Mouse (Mus musculus) thymus, adult 2 months (tissue): ENCODE measurements around the gene Atxn1. TPM values are rescaled to one million over a fixed set of nuclear protein-coding genes. Genes with fewer than 3 reads are reported as not detected.
A peak's percentile ranks its signal among the peaks of the same experiment; 100 is the strongest.

Experiments used
- DNase-seq: peaks from one replicate; pipeline ENCODE4 v3.0.0; 2021
- H3K27ac ChIP-seq: fragments of 200-500 bp; 2 replicates; pipeline ENCODE4 v1.5.1; 2012; ENCODE audit warnings: low read length, control low read depth; ENCODE audit not compliant: control insufficient read depth, insufficient read depth
- H3K27me3 ChIP-seq: fragments of 200-500 bp; 2 replicates; pipeline ENCODE4 v1.6.1; 2012; ENCODE audit warnings: mild to moderate bottlenecking, low read length, moderate library complexity, mixed read lengths; ENCODE audit not compliant: control insufficient read depth, insufficient read depth
- H3K36me3 ChIP-seq: fragments of 200-500 bp; 2 replicates; pipeline ENCODE4 v1.6.1; 2012; ENCODE audit warnings: mild to moderate bottlenecking, low read length, moderate library complexity; ENCODE audit not compliant: control insufficient read depth, insufficient read depth
- H3K4me1 ChIP-seq: fragments of 200-500 bp; replicated peaks from 2 replicates; pipeline ENCODE4 v1.6.1; 2012; ENCODE audit warnings: low read length; ENCODE audit not compliant: control insufficient read depth, insufficient read depth
- H3K4me3 ChIP-seq: fragments of 200-500 bp; 2 replicates; pipeline ENCODE4 v1.5.1; 2012; ENCODE audit warnings: mild to moderate bottlenecking, low read length, control low read depth, moderate library complexity; ENCODE audit not compliant: control insufficient read depth, insufficient read depth
- CTCF ChIP-seq: fragments of 200-500 bp; IDR thresholded peaks from 2 replicates; pipeline ENCODE4 v1.5.1; 2012; ENCODE audit warnings: mild to moderate bottlenecking, control low read depth, low read length, moderate library complexity, borderline replicate concordance; ENCODE audit not compliant: control insufficient read depth, poor library complexity, insufficient read depth; ENCODE audit errors: extremely low read depth
- POLR2A ChIP-seq: fragments of 200-500 bp; IDR thresholded peaks from 2 replicates; pipeline ENCODE4 v1.6.1; 2012; ENCODE audit warnings: mild to moderate bottlenecking, low read length, control low read depth, moderate library complexity; ENCODE audit not compliant: control insufficient read depth, poor library complexity, insufficient read depth; ENCODE audit errors: extremely low read depth
- WGBS: fragments of 180-500 bp; shearing (Covaris S2); methylation state at CpG from one replicate; pipeline ENCODE4 v1.1.7; 2018; 5-methylcytosine and 5-hydroxymethylcytosine counted together
- polyA plus RNA-seq: library from polyadenylated mRNA; depleted of rRNA; stranded (reverse); fragments of >200 nt; gene quantifications from 2 replicates; pipeline ENCODE4 v1.2.3, GENCODE M21; 2012

The Atxn1 gene
- polyA plus RNA-seq, 1 experiment = 13.5 TPM

GRCm38 (mm10) chr13:45915026-45915425 is 49.8 kb downstream of the Atxn1 start:
- DNase-seq = no peak
- 98% methylated on average over 2 of the region's 2 CpGs for WGBS
- TF ChIP-seq CTCF (no peak), POLR2A (no peak)
- H3K27me3 ChIP-seq = no peaks in the 10 kb centered on the region
- no peak overlapping the region for H3K27ac ChIP-seq
- no peaks in the 10 kb centered on the region for H3K36me3 ChIP-seq
- H3K4me3 ChIP-seq = no peak overlapping the region
- H3K4me1 ChIP-seq = peaks cover 15% of the 10 kb centered on the region

DNA sequence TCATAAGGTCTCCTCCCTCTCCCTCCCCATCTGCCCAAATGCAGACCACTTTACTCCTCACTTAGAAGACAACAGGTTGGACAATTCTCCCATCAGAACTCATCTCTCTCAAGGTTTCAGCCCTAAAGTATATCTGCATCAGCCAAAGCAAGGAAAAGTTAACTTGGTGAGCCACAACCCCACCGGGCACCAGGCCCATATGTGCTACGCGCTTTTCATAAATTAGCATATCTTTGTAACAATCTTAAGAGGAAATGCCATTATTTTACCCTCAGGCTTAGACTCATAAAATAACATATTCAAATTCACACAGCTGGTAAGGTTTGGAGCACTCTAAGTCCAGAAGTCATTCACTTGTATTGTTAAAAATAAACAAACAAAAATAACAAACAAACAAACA is 50.7 kb downstream of the Atxn1 start:
- 23% methylated on average over 3 of the region's 3 CpGs for WGBS

GRCm38 (mm10) chr13:45911848-45912247 is 53.0 kb downstream of the Atxn1 start:
- DNase-seq = no peak
- Histone ChIP-seq H3K36me3 (no peaks in the 10 kb centered on the region), H3K4me3 (no peak overlapping the region), H3K27me3 (no peaks in the 10 kb centered on the region), H3K27ac (no peak overlapping the region), H3K4me1 (peaks cover 27% of the 10 kb centered on the region)
- TF ChIP-seq POLR2A (no peak), CTCF (no peak)
- 56% methylated on average over 7 of the region's 7 CpGs for WGBS

More for the DNA sequence above, 50.7 kb downstream of the Atxn1 start:
- Histone ChIP-seq H3K4me1 (peaks cover 14% of the 10 kb centered on the region), H3K27me3 (no peaks in the 10 kb centered on the region), H3K4me3 (no peak overlapping the region), H3K36me3 (no peaks in the 10 kb centered on the region), H3K27ac (no peak overlapping the region)
- DNase-seq = no peak
- TF ChIP-seq CTCF = no peak
- no peak for TF ChIP-seq POLR2A

DNA sequence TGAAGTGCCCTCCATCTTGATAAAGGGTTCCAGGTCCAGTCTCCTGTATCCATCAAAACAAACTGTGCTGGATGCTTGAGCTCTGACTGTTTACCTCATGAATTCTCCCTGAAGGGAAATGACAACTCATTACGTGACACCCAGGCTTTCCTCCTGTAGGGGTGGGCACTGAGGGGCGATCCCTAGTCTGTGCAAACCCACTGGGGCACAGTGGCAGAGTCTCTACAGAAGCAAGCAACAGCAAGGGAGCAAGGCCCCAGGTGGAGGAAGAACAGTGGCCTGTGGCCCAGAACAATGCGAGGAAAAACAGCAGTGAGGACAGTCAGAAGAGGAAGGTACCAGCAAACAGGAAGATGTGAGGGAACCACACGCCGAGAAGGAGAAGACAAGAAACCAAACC is 53.7 kb downstream of the Atxn1 start:
- no peak overlapping the region for H3K4me3 ChIP-seq
- TF ChIP-seq POLR2A = no peak
- TF ChIP-seq CTCF = no peak
- 38% methylated on average over 5 of the region's 5 CpGs for WGBS
- no peak for DNase-seq
- no peaks in the 10 kb centered on the region for H3K36me3 ChIP-seq
- no peaks in the 10 kb centered on the region for H3K27me3 ChIP-seq
- H3K4me1 ChIP-seq = peaks cover 35% of the 10 kb centered on the region
- no peak overlapping the region for H3K27ac ChIP-seq

DNA sequence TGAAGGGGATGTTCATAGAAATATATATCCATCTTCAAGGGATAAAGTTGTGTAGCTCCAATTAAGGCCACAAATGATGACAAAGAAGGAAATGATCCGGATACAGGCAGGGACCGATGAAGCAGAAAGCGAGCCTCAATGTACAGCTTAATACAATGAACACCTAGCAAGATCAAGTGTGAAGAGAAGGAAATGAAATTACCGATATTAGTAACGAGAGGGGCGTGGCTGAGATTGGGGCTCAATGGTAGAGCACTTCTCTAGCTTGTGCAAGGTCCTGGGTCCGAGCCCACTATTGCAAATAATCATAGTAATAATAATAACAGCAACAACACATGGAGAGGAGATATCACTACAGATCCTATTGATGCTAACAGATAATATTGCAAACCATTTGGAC is 54.5 kb downstream of the Atxn1 start:
- H3K27ac ChIP-seq = no peak overlapping the region
- H3K36me3 ChIP-seq = no peaks in the 10 kb centered on the region
- no peaks in the 10 kb centered on the region for H3K27me3 ChIP-seq
- TF ChIP-seq CTCF (no peak), POLR2A (no peak)
- no peak for DNase-seq
- no peak overlapping the region for H3K4me3 ChIP-seq
- H3K4me1 ChIP-seq = peaks cover 37% of the 10 kb centered on the region
- WGBS = 94% methylated on average over 7 of the region's 7 CpGs

GRCm38 (mm10) chr13:45907181-45907691 is 57.6 kb downstream of the Atxn1 start:
- TF ChIP-seq POLR2A (no peak), CTCF (no peak)
- Histone ChIP-seq H3K36me3 (no peaks in the 10 kb centered on the region), H3K27me3 (no peaks in the 10 kb centered on the region), H3K4me3 (no peak overlapping the region), H3K4me1 (peaks cover 48% of the 10 kb centered on the region), H3K27ac (no peak overlapping the region)
- 90% methylated on average over 6 of the region's 6 CpGs for WGBS
- no peak for DNase-seq

DNA sequence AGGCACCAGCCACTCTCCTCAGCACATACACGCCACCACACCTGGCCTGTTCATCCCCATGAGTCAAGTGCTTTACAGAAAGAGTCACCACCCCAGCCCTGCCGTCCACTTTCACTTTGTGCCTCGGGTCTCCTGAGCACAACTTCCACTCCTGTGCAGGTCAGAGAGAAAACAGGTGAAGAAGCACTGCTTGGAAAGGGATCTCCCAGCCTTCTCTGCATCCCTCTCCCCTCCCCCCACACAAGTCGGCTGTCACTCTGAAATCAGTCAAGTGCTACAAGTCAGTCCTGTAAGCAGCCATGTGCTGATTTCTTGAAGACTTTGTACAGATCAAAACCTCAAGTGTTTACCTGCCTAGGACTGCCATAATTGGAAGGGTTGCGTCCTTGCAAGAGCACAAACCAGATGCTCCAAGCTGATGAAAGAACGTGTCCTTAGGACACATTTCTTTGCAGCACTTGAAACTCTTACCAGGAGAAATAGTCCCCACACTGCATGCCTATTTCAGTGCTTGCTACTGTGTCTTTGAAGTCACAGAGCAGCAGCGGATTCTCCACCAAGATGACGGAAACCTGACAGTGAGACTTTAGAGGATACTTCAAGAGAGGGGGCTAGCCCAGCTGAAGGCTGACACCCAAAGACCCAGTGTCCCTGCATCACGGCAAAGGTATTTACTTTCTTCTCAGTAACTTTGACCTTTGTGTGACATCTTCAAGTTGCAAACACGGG is 58.2 kb downstream of the Atxn1 start:
- DNase-seq = no peak
- peak overlapping the region; percentile 61 for H3K4me3 ChIP-seq
- H3K36me3 ChIP-seq = no peaks in the 10 kb centered on the region
- 34% methylated on average over 10 of the region's 10 CpGs for WGBS
- no peaks in the 10 kb centered on the region for H3K27me3 ChIP-seq
- peaks cover 44% of the 10 kb centered on the region for H3K4me1 ChIP-seq
- TF ChIP-seq CTCF (no peak), POLR2A (0 out of 2 replicates have a peak, but pooled peaks have one; percentile 24)
- peak overlapping the region; percentile 65 for H3K27ac ChIP-seq
